Mouse (Mus musculus) kidney, postnatal 25 days (tissue): ENCODE results near the gene Eapp.
"Not testable (repeated sequence)": the region's sequence is repeated elsewhere in the genome, so short reads cannot be mapped to it uniquely, and the experiment has no call there.

Source experiments
- DNase-seq, 2 experiments: peaks; one replicate each; pipeline ENCODE4 v3.0.0; 2021; ENCODE audit warnings: mixed read lengths in 2 of 2

Gene Eapp

DNA sequence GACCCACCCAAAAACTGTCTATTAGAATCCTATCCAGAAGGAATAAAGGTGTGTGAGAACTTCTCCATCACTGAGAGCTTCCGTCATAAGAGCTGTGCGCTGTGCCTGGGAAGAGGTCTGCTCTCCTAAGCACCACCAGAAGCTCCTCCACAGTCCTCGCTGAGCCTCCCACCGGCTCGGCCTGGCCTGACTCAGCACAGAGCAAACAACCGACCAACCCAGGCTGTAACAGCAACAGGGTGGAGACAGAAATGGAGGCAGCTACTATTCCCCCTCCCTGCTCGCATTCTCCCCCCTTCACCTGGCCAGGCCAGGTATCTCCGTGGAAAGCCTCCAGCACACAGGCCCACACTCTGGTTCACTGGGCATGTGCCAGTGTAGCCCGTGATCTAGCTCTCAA lies 19.0 kb downstream of the Eapp start:
- DNase-seq, result no peak

DNA sequence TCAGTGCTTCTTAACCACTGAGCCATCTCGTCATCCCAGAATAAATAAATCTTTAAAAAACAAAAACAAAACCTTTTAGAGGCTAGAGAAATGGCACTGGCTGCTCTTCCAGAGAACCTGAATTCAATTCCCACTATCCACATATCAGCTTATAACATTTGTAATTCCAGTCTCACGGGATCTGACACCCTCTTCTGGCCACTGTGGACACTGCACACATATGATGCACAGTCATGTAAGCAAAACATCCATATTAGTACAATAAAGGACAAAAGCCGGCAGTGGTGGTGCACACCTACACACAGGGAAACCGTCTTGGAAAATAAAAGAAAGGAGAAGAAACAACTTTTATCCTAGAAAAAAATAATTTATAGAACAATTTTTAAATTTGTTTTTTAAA lies 20.3 kb downstream of the Eapp start:
- DNase-seq, result no peak

DNA sequence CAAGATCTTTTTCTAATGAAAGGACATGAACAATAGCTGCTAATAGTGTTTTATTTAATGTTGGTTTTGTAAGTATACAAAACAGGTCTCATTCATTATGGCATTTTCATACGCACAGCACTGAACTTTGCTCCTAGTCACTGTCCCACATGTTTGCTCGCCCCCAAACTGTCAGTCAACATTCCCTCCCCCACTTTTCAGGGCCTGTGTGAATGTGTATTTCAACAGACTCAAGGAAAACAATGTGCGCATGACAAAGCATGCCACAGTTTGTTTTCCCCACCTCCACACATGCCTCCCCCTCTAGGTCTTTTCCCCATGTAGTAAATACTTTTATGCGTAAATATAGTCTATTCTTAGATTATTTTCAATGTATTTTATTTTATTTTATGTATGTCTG lies 24.4 kb downstream of the Eapp start:
- no peak for DNase-seq

DNA sequence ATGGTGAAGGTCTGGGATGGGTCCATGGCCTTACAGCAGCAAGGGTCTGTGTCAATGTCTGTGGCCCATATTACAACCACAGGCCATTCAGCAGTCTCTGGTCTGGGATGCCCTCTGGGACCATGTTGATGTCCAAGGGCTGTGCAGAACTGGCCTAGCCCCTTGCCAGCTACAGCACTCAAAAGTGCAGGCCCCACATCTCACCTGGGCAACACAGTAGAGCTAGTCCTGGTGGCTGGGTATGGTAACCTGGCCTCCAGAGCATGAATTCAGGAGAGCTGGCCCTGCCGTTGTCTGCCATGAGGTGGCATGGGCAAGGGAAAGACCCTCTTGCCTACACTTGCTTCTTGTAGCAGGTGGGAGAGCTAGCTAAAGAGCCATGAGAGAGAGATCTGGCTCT lies 27.6 kb downstream of the Eapp start:
- DNase-seq, result no peak

DNA sequence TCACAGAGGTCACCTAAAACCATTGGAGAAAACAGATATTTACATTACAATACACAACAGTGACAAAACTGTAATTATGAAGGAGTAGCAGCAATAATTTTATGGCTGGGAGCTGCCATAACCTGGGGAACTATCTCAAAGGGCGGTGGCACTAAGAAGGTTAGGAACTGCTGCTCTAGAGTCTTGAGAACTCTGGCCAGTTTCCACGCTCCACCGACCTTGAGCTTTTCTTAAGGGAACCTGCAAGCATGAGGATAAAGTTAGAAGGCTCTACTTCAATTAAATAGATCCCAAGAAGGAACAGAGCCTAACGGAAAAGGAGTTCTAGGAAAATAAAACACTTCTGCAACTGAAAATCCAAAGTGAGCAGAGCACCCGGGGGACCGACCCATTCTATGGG lies 30.2 kb downstream of the Eapp start:
- peak in 1 of 2 experiments; percentile 52 for DNase-seq

DNA sequence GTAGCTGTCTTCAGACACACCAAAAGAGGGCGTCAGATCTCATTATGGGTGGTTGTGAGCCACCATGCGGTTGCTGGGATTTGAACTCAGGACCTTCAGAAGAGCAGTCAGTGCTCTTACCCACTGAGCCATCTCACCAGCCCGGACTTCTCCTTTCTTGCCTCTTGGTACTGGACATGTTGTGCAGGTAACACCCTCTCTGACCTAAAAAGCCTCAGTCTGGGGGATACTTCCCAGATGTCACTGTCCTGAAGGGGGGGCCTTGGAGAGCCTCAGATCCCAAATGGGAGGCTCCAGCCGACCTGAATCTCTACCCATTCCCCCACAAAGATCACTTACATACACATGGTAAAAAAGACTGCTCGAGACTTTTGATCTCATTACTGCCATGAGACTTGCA lies 34.2 kb downstream of the Eapp start:
- not testable (repeated sequence) for DNase-seq

DNA sequence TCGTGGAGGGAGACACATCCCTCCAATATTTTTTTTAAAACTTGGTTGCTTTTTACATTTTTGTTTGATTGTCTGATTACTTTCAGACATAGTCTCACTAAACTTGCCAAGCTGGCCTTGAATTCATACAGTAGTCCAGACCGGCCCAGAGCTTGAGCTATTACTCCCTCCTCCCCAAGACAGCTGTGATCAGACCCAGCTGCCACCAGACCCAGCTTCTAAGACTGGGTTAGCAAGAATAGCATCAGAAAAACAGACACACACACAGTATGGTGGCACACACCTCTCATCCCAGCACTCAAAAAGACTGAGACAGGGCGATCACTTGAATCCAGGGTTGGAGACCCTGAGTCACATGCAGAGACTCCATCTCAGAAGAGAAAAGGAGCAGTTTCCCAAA lies 35.8 kb downstream of the Eapp start:
- no peak for DNase-seq

DNA sequence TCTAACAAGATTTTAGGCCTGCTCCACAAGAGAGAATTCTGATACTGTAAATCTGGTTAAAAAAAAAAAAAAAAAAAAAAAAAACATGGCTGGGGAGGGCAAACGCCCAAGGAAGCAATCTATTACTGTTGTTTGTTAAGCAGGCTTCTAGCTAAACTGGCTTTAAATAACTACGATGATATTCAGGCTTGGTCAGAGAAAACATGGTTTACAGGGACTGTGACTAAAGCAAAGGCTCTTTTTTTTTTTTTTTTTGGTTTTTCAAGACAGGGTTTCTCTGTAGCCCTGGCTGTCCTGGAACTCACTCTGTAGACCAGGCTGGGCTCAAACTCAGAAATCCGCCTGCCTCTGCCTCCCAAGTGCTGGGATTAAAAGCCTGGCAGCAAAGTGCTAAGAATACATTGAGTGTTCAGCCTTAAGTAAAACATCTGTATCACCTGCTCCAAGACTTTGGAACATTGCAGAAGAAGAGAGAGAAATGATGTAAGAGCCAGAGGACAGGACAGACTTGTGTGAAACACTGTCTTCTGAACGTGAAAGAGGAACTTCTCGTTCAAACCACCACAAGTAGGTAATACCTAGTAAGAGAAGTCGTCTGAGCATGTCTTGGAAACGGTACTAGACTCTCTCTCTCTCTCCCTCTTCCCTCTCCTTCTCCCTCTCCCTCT lies 37.1 kb downstream of the Eapp start:
- no peak for DNase-seq

DNA sequence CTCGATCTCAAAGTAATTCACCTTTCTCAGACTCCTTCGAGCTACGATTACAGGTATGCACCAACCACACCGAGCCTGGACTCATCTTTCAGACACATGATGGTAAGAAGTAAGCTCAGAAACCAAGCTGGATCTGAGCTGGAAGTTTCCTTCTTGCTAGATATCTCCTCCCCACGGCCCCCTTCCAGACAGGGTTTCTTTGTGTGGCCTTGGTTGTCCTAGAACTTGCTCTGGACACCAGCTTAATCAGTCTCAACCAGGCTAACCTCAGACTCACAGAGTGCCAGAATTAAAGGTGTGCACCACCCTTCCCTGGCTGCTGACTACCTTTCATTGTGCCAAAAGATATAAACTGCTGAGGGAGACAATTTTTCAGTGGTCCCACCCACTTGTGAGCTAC lies 37.7 kb downstream of the Eapp start:
- DNase-seq, result no peak

DNA sequence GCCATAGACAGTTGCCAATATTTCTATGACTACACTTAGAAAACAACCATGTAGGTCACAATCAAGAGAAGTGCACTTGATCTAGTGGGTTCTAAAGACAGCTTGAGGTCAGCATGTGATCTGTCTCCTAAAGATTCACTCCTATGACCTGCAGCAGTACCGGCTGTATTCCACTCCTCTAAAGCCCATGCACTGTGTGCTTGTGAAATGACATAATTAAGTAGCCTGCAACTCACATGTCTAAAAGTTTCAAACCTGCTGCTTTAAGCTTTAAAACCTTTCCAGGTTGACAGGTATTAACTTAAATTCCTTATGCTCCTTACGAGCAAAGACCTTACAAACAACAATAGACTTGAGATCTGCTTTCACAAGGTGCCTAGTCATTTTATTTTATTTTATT lies 38.5 kb downstream of the Eapp start:
- no peak for DNase-seq

DNA sequence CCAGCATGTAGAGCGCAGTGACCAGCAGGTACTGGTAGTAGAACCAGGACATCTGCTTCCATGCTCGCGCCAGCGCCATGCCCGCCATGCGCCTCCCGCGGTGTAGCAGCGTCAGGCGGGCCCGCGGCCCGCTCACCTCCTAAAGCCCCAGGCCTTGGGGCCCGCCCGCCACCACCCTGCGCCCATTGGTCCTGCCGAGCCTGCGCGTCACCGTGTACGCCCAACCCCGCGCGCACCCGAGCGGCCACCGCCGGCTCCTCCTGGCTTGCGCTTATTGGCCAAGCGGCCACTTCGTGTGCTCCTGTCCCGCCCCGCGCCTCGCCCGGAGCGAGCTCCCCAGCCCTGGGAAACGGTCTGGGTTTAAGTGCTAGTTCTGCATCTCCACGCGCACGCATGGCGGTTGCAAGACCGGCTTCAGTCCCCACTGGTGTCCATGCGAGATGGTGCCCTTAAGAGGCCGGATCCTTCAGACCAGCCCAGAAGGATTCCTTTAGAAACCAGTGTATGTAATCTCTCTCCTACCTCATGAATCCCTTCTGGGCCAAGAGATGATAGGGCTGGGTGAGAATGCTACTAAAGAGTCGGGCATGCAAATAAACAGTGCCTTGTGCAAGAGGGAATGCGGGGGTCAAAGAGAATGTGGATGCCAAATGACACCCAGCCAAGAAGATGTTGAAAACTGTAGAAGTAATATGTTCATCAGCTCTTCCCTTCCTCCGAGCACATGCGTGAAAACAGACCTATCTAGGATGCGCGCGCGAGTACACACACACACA lies 39.1 kb downstream of the Eapp start, which contains the start of gene Sptssa:
Gene Sptssa, minus strand, starts transcription at position 178 of the 776 bp plus-strand sequence.
- peak; percentile 96 to 99 for DNase-seq

DNA sequence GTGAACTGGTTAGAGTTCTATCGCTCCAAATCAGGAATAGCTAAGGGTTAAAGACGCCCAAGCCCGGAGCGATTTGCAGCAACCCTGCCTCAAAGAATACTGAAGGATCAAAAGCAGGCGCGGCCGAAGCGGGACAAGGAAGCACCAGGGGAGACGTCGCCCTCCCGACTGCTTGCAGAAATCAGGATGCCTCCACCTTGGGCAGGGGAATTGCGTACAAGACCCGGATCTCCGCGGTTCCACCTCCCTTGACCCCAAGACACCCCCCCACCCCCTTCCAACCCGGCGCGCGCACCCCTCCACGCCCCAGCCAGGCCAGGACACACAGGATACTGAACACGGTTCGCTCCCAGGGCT lies 39.7 kb downstream of the Eapp start:
- peak in 1 of 2 experiments; percentile 54 for DNase-seq

DNA sequence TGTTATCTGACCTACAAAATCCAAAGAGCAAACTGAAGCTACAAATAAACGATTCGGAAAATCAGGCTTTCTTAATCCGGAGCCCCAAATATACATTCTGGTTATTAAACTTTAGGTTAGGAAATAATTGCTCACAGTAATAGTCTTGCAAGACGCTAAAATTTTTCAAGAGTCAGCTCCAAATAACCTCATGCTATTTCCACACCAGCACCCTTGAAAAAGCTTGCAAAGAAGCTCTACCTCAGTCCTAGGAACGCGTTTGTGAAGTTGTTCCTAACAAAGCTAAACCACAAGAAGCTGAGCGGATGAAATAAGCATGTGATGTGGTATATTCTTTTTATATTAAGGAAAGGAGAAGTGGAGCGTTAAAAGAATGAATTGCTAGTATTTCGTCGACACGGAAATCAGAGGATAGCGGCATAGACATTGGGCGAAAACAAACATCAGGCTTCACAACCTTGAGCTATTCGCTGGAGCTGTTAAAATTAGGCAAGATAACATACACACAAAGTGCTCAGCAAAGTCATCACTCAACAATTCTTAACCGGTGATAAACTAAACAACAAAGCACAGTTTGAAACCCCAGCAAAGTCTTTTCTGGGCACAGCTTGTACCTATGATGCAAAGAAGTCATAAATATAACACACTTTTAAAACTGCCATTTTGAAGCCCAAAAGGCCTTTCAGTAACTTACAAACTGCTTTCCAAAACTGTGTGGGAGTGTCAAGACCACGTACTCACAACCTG lies 40.2 kb downstream of the Eapp start:
- no peak for DNase-seq

DNA sequence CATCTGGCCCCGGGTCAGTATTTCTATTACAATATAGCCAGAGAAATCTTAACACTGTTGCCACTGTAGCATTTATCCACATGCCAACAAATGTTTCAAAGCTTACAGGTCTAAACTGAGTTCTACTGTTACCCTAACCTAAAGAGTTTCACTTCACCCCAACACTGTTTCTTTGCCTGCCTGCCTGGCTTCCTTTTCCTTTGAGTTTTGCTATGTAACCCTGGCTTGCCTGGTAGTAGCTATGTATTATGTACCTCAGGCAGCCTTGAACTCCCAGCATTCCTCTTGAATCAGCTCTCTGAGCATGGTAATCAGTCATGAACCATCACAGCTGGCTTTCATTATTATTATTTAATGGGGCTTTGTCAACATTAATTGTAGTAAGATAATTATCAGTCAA lies 41.0 kb downstream of the Eapp start:
- no peak for DNase-seq

DNA sequence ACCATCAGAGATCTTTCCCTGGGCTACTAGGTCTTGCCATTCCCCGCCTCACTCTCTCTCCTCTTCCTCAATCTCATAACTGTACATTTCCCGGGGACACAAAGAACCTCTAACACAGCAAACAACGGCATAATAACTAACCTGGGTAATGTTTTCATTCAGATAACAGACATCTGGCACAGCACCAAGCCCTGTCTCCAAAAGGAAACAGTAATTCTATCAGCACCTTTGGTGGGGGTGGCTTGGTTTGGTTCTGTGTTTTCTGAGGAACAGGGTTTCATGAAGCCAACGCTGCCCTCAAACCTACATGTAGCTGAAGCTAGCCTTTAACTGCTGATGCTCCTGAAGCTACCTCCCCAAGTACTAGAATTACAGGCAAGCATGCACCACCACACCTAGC lies 41.6 kb downstream of the Eapp start:
- peak in 1 of 2 experiments; percentile 62 for DNase-seq

DNA sequence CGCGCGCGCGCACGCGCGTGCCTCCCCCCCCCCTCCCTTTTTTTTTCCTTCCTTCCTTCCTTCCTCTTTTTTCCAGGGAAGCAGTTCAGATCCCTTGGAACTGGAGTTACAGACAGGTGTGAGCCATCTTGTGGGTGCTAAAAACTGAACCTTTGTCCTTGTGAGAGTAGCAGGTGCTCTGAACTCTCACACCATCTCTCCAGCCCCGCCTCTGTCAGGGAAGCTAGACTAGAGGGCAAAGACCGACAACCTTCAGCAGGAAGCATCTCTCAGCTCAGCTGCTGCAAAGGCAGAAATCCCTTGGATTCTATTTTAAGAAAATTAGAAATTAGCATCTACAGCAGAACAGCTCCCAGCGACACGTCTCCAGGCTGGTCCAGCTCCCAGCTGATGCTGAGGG lies 43.4 kb downstream of the Eapp start:
- peak; percentile 38 to 72 for DNase-seq

DNA sequence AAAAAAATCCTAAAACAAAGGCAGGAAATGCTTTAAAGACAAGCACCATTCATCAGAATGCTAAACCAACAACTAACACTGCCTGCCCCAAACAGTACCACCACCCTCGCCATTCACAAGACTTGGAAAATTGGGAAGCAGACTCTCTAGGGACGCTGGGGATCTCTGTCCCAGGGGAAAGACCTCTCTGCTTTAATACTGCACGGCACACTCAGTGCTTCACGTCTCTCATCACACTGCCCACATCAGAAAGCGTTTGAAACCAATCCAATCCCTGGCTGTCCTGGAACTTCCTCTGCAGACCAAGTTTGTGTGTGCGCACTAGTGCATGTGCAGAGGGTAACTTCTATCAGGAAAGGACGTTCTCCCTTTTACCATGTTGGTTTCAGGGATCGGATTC lies 43.9 kb downstream of the Eapp start:
- peak; percentile 39 to 59 for DNase-seq

DNA sequence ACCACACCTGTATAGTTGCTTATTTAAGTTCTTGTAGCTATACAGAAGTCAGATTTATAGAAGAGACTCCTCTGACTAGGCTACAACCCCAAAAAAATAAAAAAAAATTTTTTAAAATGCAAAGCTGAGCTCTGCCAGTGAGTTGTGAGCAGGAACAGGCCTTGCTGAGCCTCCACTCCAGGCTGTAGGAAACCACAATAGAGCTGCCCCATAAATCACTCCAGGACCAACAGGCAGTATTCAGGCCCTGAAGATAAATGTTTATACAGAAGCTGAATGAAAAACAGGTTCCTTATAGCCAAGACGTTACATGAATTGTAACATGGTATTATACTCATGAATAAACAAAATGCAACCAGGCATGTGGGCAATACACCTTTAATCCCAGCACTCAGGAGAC lies 44.5 kb downstream of the Eapp start:
- DNase-seq, result peak in 1 of 2 experiments; percentile 42

DNA sequence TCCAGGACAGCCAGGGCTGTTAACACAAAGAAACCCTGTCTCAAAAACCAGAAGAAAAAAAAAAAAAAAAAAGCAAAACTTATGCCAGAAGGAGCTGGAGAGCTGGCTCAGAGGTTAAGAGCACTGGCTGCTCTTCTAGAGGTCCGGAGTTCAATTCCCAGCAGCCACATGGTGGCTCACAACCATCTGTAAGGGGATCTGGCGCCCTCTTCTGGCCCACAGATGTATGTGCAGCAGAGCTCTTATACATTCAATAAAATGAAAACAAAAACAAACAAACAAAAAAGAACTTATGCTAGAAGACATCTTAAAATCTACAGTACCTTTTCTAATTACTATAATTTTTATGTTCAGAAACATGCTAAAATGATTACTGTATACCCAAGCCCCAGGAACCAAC lies 50.8 kb downstream of the Eapp start:
- DNase-seq, result no peak

DNA sequence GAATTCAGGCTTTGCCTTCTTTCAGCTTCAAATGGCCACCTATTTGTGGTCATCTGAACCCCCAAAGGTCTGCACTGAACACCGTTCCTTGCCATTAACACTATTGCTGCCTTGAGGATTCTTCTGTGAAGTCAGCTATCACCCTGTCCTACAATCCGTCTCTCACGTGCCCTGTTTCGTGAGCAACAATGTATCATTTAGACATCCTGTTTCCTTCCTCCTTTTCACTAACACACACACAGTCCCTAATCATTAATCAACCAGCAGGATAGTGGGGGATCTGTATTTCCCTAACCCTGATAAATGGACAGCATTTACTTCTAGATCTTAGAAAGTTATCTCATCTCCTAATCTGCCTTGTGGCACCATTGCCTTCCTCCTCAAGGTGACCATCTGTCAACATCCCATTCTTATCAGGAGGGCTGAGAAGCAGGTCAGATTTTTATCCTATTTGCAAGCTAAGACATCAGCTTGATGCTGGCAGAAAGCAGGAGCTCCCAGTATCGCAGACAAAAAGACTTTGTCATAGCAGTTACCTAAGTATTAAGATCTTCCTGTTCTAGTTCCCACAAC lies 52.3 kb downstream of the Eapp start:
- no peak for DNase-seq

DNA sequence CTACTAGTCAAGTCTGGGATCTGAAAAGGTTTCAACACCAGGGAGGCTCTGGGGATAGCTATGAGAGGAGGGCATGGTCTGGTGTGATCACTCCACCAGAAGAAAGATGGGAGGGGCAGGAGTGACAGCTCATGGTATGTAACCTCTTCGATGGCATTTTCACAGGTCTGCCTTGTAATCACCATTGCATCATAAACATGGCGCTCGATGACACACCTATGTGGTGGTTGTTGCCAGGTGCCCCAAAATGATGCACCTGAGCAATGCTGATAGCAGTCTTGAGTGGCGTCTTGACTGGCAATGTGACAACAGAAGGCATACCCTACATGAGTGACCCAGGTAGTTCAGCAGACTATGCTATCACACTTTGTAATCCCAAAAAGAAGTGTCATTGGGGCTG lies 54.3 kb downstream of the Eapp start:
- no peak for DNase-seq

DNA sequence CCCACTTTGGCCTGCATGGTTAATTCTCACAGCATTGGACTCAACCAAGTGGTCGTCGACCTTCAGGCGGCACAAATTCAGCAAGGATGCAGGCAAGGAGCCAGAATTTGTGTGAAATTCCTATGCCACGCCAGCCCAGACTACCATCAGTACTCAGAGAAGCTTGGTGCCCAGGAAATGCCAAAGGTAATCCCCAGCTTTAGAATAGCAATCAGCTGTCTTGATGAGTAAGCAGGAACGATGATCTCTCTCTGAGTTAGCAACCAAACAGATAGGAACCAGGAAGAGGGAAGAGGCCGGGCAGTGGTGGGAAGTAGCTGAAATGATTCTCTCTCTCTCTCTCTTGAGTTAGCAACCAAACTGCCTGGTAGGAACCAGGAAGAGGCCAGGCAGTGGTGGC lies 55.4 kb downstream of the Eapp start:
- DNase-seq, result no peak

DNA sequence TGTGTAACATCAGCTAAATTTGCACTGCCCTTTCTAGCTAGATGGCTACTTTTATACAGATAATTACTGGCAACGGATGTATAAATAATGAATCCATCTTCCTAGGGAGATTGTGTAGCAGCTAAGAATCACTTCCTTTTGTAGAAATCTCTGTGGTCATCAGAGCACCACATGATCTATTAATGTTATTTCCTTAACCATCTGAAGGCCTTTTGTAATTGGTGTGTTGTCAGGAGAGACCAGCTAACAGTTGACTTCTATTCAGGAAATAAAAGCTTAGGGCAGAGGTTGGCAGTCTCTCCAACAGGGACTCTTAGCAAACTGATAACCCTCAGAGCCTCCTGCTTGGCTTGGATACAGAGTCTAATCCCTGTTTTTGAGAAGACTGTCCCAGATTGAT lies 58.7 kb downstream of the Eapp start:
- DNase-seq, result no peak

DNA sequence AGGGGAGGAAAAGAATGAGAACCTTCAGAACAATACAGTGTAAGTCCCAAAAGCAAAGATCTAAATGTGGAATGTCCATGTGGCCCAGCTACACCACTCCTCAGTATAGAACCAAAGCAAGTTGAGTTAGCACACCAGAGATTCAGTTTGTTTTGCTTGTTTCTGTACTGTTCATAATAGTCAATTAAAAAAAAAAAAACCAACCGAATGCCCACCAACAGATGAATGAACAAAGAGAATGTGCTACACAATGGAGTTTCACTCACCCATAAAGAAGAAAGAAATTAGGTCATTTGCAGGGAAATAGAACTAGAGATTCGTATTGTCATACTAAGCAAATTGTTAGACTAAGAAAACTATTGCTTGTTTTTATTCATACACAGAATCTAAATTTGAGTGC lies 63.6 kb downstream of the Eapp start:
- DNase-seq, result no peak
